Mouse (Mus musculus): ENCODE measurements at regions not wholly inside any gene's neighbourhood (a gene's known extent, or its start where the extent isn't known, plus 50 kb on each side); places are given as distances from the start of the nearest gene placed in this dataset.
A peak's percentile ranks its signal among the peaks of the same experiment; 100 is the strongest.

DNA sequence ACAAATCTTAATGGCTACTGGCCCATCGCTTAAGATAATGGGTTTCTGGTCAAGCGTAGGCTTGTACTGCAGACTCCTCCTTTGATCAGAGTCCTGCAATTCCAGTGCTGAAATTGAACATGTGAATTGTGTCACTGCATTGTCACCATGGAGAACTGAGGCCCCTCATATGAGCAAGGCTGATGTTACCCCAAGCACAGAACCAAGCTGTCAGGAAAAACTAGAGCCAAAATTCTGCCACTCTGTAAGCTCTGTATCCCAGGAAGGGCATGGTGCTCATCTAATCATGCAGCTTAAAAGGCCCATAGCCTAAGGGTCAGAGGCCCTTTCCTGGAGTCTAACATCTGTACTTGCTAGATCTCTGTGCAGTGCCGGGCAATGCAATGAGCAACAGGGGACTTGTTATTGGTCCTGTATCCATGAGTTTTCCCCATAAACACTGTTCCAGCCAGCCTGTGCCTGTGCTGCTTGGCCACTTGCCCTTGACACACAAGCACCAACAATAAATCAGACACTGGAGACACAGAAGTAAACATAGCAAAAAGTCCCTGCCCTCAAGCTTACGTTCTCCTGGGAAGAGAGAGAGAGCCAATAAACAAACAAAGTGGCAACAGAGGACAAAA is 760.2 kb downstream of the 1700064H15Rik start:
- DNase-seq = no peak
- no peaks in the 10 kb centered on the region for H3K27me3 ChIP-seq (ENCODE audit: insufficient read depth, low read length)
- no peak overlapping the region for H3K27ac ChIP-seq (ENCODE audit: low read depth, low read length)
- H3K4me2 ChIP-seq (ENCODE audit: low read depth) = no peak overlapping the region
- H3K4me3 ChIP-seq (ENCODE audit: low read depth, low read length) = no peak overlapping the region
- TF ChIP-seq CTCF (IDR thresholded peaks at IDR 0.05; ENCODE audit: low read depth) = no peak
- ATAC-seq = no peak
- H3K4me1 ChIP-seq (ENCODE audit: insufficient read depth) = no peaks in the 10 kb centered on the region
- 77% methylated on average over 4 of the region's 4 CpGs for WGBS
- H3K9ac ChIP-seq = no peak overlapping the region
- H3K36me3 ChIP-seq (ENCODE audit: insufficient read depth) = no peaks in the 10 kb centered on the region
- no peaks in the 10 kb centered on the region for H3K9me3 ChIP-seq (ENCODE audit: low read length)

DNA sequence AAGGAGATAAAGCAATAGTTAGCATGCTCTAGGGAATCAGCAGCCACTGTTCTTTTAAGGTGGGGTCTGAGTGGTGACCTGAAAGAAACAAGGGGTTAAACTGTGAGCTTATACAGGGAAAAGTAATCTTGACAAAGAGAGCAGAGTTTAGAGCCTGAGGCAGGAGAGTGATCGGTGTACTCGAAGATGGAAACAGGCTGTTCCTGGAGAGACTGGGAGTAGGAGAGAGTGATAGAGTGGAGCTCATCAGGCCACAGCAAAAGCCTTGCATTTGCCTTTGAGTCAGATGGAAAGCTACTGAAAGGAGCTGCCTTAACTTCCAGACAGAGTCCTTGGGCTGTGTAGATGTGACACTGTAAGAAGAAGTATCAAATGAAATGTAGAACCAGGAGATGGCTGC is 759.7 kb downstream of the 1700064H15Rik start:
- no peak for TF ChIP-seq CTCF (IDR thresholded peaks at IDR 0.05; ENCODE audit: low read depth)
- ATAC-seq (no peak), DNase-seq (no peak)
- Histone ChIP-seq H3K9me3 (ENCODE audit: low read length) (no peaks in the 10 kb centered on the region), H3K4me2 (ENCODE audit: low read depth) (no peak overlapping the region), H3K9ac (no peak overlapping the region), H3K27me3 (ENCODE audit: insufficient read depth, low read length) (no peaks in the 10 kb centered on the region), H3K4me3 (ENCODE audit: low read depth, low read length) (no peak overlapping the region), H3K36me3 (ENCODE audit: insufficient read depth) (no peaks in the 10 kb centered on the region), H3K4me1 (ENCODE audit: insufficient read depth) (no peaks in the 10 kb centered on the region), H3K27ac (ENCODE audit: low read depth, low read length) (no peak overlapping the region)
- 66% methylated on average over 2 of the region's 2 CpGs for WGBS

DNA sequence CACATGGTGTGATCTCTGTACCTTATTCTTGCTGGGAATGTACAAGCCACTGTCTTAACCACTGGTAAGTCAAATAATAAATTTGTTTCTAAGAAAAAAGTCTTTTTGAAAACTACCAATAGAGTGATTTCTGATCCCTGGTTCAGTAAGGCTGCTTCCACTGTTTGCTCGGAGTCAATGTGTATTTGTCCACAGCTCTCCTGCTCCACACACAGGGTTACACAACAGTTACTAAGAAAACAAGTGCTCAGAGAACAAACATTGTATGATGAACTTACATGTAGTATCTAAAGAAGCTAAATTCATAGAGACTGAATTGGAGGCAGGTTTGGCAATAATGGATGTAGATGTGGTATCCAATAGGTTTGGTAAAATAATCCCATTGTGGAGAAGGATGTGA is 751.4 kb downstream of the 1700064H15Rik start:
- WGBS = 98% methylated on average over 1 of the region's 1 CpGs

GRCm38 (mm10) chr3:18877572-18877971 is 750.9 kb downstream of the 1700064H15Rik start:
- WGBS = 92% methylated on average over 3 of the region's 3 CpGs
- no peak for TF ChIP-seq CTCF (IDR thresholded peaks at IDR 0.05; ENCODE audit: low read depth)
- H3K27ac ChIP-seq (ENCODE audit: low read depth, low read length) = no peak overlapping the region
- no peak for ATAC-seq
- H3K9me3 ChIP-seq (ENCODE audit: low read length) = no peaks in the 10 kb centered on the region
- no peaks in the 10 kb centered on the region for H3K36me3 ChIP-seq (ENCODE audit: insufficient read depth)
- no peak overlapping the region for H3K4me3 ChIP-seq (ENCODE audit: low read depth, low read length)
- no peaks in the 10 kb centered on the region for H3K4me1 ChIP-seq (ENCODE audit: insufficient read depth)
- H3K27me3 ChIP-seq (ENCODE audit: insufficient read depth, low read length) = no peaks in the 10 kb centered on the region
- no peak for DNase-seq
- no peak overlapping the region for H3K4me2 ChIP-seq (ENCODE audit: low read depth)
- H3K9ac ChIP-seq = no peak overlapping the region

More for the DNA sequence above, 751.4 kb downstream of the 1700064H15Rik start:
- H3K4me1 ChIP-seq (ENCODE audit: insufficient read depth) = no peaks in the 10 kb centered on the region
- no peak for TF ChIP-seq CTCF (IDR thresholded peaks at IDR 0.05; ENCODE audit: low read depth)
- H3K27ac ChIP-seq (ENCODE audit: low read depth, low read length) = no peak overlapping the region
- ATAC-seq (no peak), DNase-seq (no peak)
- no peak overlapping the region for H3K4me3 ChIP-seq (ENCODE audit: low read depth, low read length)
- H3K36me3 ChIP-seq (ENCODE audit: insufficient read depth) = no peaks in the 10 kb centered on the region
- H3K9me3 ChIP-seq (ENCODE audit: low read length) = no peaks in the 10 kb centered on the region
- no peaks in the 10 kb centered on the region for H3K27me3 ChIP-seq (ENCODE audit: insufficient read depth, low read length)
- no peak overlapping the region for H3K9ac ChIP-seq
- no peak overlapping the region for H3K4me2 ChIP-seq (ENCODE audit: low read depth)

DNA sequence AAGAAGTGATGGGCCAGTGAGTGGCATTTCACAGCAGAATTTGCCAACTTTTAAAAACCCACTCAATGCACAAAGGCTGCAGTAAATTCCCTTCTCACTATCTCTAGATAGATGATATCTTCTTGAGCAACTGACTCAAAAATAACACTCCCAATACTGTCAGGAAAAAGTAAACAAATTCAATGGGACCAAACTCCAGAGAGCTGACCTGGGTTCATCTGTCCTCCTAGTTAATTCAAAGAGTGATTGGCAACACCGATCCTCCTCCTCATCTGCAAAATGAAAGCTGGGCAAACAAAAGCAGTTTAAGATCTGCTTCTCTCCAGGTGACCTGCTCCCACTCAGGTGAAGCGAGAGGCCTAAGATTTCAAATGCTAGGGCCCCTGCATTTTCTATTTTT is 747.3 kb downstream of the 1700064H15Rik start:
- no peak overlapping the region for H3K27ac ChIP-seq (ENCODE audit: low read depth, low read length)
- no peak overlapping the region for H3K4me2 ChIP-seq (ENCODE audit: low read depth)
- no peaks in the 10 kb centered on the region for H3K4me1 ChIP-seq (ENCODE audit: insufficient read depth)
- no peak overlapping the region for H3K9ac ChIP-seq
- no peaks in the 10 kb centered on the region for H3K27me3 ChIP-seq (ENCODE audit: insufficient read depth, low read length)
- H3K36me3 ChIP-seq (ENCODE audit: insufficient read depth) = no peaks in the 10 kb centered on the region
- DNase-seq (no peak), ATAC-seq (no peak)
- no peak overlapping the region for H3K4me3 ChIP-seq (ENCODE audit: low read depth, low read length)
- TF ChIP-seq CTCF (IDR thresholded peaks at IDR 0.05; ENCODE audit: low read depth) = no peak
- 89% methylated on average over 2 of the region's 2 CpGs for whole genome bisulfite sequencing
- no peaks in the 10 kb centered on the region for H3K9me3 ChIP-seq (ENCODE audit: low read length)

GRCm38 (mm10) chr3:18892813-18893212 is 735.7 kb downstream of the 1700064H15Rik start:
- ATAC-seq (no peak), DNase-seq (no peak)
- H3K9ac ChIP-seq = no peak overlapping the region
- WGBS = 92% methylated on average over 2 of the region's 2 CpGs
- H3K27ac ChIP-seq (ENCODE audit: low read depth, low read length) = no peak overlapping the region
- no peaks in the 10 kb centered on the region for H3K36me3 ChIP-seq (ENCODE audit: insufficient read depth)
- no peaks in the 10 kb centered on the region for H3K4me1 ChIP-seq (ENCODE audit: insufficient read depth)
- TF ChIP-seq CTCF (IDR thresholded peaks at IDR 0.05; ENCODE audit: low read depth) = no peak
- H3K4me2 ChIP-seq (ENCODE audit: low read depth) = no peak overlapping the region
- H3K27me3 ChIP-seq (ENCODE audit: insufficient read depth, low read length) = no peaks in the 10 kb centered on the region
- no peaks in the 10 kb centered on the region for H3K9me3 ChIP-seq (ENCODE audit: low read length)
- no peak overlapping the region for H3K4me3 ChIP-seq (ENCODE audit: low read depth, low read length)

- WGBS = 21% methylated on average over 3 of the region's 3 CpGs
- no peaks in the 10 kb centered on the region for H3K36me3 ChIP-seq (ENCODE audit: insufficient read depth)
- no peak overlapping the region for H3K4me2 ChIP-seq (ENCODE audit: low read depth)
- no peaks in the 10 kb centered on the region for H3K9me3 ChIP-seq (ENCODE audit: low read length)
- peak overlapping the region; percentile 54 for H3K27ac ChIP-seq (ENCODE audit: low read depth, low read length)
- H3K9ac ChIP-seq = no peak overlapping the region
- TF ChIP-seq CTCF (IDR thresholded peaks at IDR 0.05; ENCODE audit: low read depth) = no peak
- H3K27me3 ChIP-seq (ENCODE audit: insufficient read depth, low read length) = no peaks in the 10 kb centered on the region
- H3K4me3 ChIP-seq (ENCODE audit: low read depth, low read length) = no peak overlapping the region
- peaks cover 5% of the 10 kb centered on the region; the same call in 1 of the 2 replicates for H3K4me1 ChIP-seq (ENCODE audit: insufficient read depth)
- peak; percentile 64 for DNase-seq
- ATAC-seq = peak; percentile 77
These were observed 722.7 kb downstream of the 1700064H15Rik start for GRCm38 (mm10) chr3:18905769-18906168.

Data from forebrain, postnatal 0 days (tissue).